Mouse (Mus musculus) bone marrow macrophage, adult 2 months (primary cell): Measurements from ENCODE around the gene Man2a1.

Experiments
- CTCF ChIP-seq: IDR thresholded peaks from 2 replicates; pipeline ENCODE4 v1.5.1; 2012; ENCODE audit warnings: low read depth, mild to moderate bottlenecking, low read length, moderate library complexity
- POLR2A ChIP-seq: IDR thresholded peaks from 2 replicates; pipeline ENCODE4 v1.6.1; 2012; ENCODE audit warnings: mild to moderate bottlenecking, low read depth, low read length, borderline replicate concordance

DNA sequence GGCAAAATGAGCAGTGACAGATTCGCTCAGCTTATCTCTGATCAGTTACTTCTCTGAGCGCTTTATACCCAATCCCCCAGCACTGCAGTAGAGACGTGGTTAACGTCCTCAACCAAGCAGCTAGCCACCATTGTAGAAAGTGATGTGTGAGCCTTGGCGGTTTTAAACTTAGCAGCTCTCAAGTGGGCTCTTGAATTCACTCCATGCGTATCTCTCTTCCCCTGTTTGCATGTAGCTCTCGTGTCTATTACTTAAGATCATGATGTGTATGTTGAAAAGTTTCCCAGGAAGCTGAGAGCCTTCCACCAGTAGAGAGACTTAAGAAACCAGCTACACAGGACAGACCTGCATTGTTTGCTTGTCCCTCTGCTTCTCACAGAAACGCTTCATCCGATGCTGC, 46.9 kb downstream of the Man2a1 start:
- TF ChIP-seq CTCF, result no peak
- TF ChIP-seq POLR2A, result no peak
